Mouse (Mus musculus): ENCODE data around the gene Tmem177. TPM values are rescaled to one million over a fixed set of nuclear protein-coding genes. Genes with fewer than 3 reads are reported as not detected.

Gene Tmem177
- 3.7 TPM for polyA plus RNA-seq (2014; fragmentation: Illumina TruSeq; extraction: RNeasy Lipid Tissue Mini Kit (QIAGEN cat#74804); ENCODE audit: insufficient read depth, low read depth, low replicate concordance)

GRCm38 (mm10) chr1:119912953-119913814 is at the start of gene Tmem177:
Gene Tmem177 (minus strand): TSS chr1:119913208.

Other genes with a start within 250 kb of the Tmem177 start
- 3.1 TPM for gene Ptpn4, start 75.6 kb downstream of the Tmem177 start, polyA plus RNA-seq (2014; fragmentation: Illumina TruSeq; extraction: RNeasy Lipid Tissue Mini Kit (QIAGEN cat#74804); ENCODE audit: insufficient read depth, low read depth, low replicate concordance)
- gene Cfap221, start 84.0 kb upstream of the Tmem177 start, polyA plus RNA-seq (2014; fragmentation: Illumina TruSeq; extraction: RNeasy Lipid Tissue Mini Kit (QIAGEN cat#74804); ENCODE audit: insufficient read depth, low read depth, low replicate concordance), result 1.2 TPM
- 0.14 TPM for gene Sctr, start 93.7 kb upstream of the Tmem177 start, polyA plus RNA-seq (2014; fragmentation: Illumina TruSeq; extraction: RNeasy Lipid Tissue Mini Kit (QIAGEN cat#74804); ENCODE audit: insufficient read depth, low read depth, low replicate concordance)
- gene Tmem37, start 160.9 kb upstream of the Tmem177 start, polyA plus RNA-seq (2014; fragmentation: Illumina TruSeq; extraction: RNeasy Lipid Tissue Mini Kit (QIAGEN cat#74804); ENCODE audit: insufficient read depth, low read depth, low replicate concordance), result 36.4 TPM
- 599 TPM for gene Dbi, start 207.9 kb upstream of the Tmem177 start, polyA plus RNA-seq (2014; fragmentation: Illumina TruSeq; extraction: RNeasy Lipid Tissue Mini Kit (QIAGEN cat#74804); ENCODE audit: insufficient read depth, low read depth, low replicate concordance)
- 10.1 TPM for gene 3110009E18Rik, start 208.0 kb upstream of the Tmem177 start, polyA plus RNA-seq (2014; fragmentation: Illumina TruSeq; extraction: RNeasy Lipid Tissue Mini Kit (QIAGEN cat#74804); ENCODE audit: insufficient read depth, low read depth, low replicate concordance)